Mouse (Mus musculus) spleen, postnatal 10 days (tissue): ENCODE data around the gene Prss34.

ENCODE experiments used
- DNase-seq, 2 experiments: peaks; one replicate each; pipeline ENCODE4 v3.0.0; 2021 to 2022; ENCODE audit warnings: low spot score in 2 of 2

Gene Prss34

DNA sequence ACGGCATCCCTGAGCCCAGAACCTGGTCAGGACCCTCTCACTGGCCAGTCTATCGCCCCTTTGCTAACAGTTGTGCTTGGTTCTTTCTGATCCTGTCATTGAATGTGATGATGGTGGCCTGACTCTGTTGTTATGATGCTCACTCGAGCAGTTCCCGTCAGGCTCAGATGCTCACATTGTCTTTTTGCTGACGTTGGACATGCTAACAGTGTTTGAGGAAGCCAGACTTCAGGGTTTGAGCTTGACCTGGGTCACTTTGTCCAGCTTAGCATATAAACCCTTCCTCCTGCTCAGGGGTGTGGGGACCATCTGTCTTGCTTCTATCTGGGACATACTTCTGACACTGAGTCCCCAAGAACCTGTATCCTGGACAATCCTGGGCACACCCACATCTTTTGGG is 20.2 kb downstream of the Prss34 start, which contains the start of gene Prss29:
TSS of gene Prss29 (plus strand) at position 301 of the 400 bp plus-strand sequence.
- DNase-seq: no peak

DNA sequence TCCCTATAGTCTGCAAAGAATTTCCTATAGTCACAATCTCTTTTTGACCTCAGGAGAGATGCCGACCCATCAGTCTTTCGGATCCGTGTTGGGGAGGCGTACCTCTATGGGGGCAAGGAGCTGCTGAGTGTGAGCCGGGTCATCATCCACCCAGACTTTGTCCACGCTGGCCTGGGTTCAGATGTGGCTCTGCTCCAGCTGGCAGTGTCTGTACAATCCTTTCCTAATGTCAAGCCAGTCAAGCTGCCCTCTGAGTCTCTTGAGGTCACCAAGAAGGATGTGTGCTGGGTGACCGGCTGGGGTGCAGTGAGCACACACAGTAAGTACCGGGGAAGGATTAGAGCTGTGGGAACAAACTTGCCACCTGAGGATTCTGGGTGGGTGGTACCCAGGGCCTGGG is 22.6 kb downstream of the Prss34 start:
- no peak for DNase-seq

GRCm38 (mm10) chr17:25322930-25323329 is 24.7 kb downstream of the Prss34 start:
- DNase-seq: no peak

DNA sequence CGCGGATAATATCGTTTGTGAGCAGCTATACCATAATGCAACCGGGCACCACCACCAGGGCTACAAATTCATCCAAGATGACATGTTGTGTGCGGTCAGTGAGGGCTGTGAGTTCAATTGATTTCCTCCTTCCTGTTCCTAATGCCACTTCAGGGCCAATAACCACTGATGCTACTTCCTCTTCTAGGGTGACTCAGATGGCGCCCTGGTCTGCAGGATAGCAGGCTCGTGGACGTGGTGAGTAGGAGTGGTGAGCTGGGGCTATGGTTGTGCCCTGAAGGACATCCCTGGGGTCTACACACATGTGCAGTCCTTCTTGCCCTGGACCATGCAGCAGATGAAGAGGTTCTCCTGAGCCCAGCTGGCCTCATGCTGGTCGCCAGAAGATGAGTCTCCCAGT is 34.1 kb downstream of the Prss34 start:
- no peak for DNase-seq

- peak; percentile 36 to 70 for DNase-seq
Measured at GRCm38 (mm10) chr17:25333943-25334342, 35.7 kb downstream of the Prss34 start.

GRCm38 (mm10) chr17:25338218-25338617 is 40.0 kb downstream of the Prss34 start:
- no peak for DNase-seq

DNA sequence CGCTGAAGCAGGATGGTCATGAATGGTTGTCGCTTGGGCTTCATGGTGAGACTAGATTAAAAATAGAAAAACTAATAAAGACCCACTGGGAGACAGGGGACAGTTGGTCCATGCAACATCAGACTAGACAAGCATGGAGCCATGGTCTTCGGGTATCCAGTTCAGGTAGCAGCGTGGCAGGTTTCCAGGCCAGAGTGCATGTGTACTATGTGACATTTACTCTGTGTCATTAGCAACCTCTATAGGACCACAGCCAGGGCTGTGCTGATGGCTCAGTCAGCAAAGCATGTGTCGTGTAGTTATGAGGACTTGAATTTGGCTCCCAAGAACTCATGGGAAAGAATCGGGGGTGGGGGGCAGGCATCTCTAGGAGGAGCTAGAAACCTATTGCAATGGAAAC is 41.8 kb downstream of the Prss34 start:
- DNase-seq: no peak

DNA sequence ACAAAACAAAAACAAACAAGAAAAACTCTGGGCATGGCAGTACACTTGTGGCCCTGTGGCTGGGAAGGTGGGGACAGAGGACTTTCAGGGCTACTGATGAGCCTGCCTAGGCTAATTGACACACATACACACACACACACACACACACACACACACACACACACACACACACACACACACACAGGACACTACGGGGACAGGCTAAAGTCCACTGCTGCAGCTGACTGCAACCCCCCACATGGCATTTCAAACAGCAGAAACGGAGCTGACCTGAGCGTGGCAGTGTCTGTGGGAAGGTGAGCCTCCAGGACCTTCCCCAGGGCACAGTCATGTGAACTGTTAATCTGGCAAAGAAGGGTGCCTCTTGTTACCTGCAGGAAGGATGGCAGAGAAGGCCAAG is 43.3 kb downstream of the Prss34 start:
- DNase-seq: no peak

DNA sequence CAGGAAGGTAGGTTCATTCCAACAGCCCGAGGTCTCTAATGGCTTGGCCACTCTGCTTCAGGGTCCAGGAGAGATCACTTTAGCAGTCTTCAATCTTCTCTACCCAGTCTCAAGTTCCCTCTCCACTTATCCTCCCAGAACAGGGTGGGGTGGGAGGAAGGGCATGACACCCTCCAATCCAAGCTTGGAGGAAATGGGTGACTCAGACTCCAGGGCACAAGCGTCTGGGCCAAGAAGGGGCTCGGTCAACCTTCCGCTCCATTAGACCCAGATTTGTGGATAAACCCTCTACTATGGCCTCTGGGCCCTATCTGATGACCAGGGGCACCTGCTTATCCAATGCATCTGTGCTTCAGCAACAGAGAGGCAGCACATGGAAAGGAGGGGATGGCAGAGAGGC is 47.3 kb downstream of the Prss34 start, which contains the start of gene Tpsab1:
TSS of gene Tpsab1 (minus strand) at position 101 of the 400 bp plus-strand sequence.
- no peak for DNase-seq
